Mouse (Mus musculus) megakaryocyte, adult 5-6 weeks (primary cell): ENCODE data around the gene Bcl2l1. TPM values are rescaled to one million over a fixed set of nuclear protein-coding genes. Genes with fewer than 3 reads are reported as not detected.

Experiments
- ATAC-seq: 2 replicates; pipeline ENCODE4 v1.8.0; 2016; ENCODE audit warnings: mild to moderate bottlenecking, inconsistent platforms; ENCODE audit not compliant: poor library complexity, severe bottlenecking
- total RNA-seq, 2 experiments: library from RNA; stranded (forward) in 1 of 2; stranded (reverse) in 1 of 2; fragments of 153-499, 151-499 nt in 1 of 2; fragments of 221-1000, 200-1000 nt in 1 of 2; gene quantifications; 2 replicates each; pipeline versions ENCODE4 v1.2.3 to v1.2.4; 2015 to 2017

The Bcl2l1 gene
- total RNA-seq, 2 experiments from 2014 or later, result 9.3 TPM

DNA sequence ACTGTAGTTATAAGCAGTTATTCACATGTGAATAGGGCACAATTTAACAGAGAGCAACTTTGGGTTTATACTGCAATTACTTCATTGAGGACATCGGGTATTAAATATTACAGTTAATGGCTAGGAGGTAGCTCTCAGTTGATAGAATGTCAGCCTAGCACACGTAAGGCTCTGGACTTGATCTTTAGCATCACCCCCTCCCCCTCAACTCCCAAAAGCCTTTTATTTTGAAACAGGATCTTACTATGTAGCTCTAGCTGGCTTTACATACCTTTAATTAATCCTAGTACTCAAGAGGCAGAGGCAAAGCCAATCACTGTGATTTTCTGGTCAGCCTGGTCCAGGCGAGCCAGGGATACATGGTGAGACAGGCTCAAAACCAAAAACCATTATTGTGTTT lies 54.4 kb downstream of the Bcl2l1 start:
- ATAC-seq, result no peak

DNA sequence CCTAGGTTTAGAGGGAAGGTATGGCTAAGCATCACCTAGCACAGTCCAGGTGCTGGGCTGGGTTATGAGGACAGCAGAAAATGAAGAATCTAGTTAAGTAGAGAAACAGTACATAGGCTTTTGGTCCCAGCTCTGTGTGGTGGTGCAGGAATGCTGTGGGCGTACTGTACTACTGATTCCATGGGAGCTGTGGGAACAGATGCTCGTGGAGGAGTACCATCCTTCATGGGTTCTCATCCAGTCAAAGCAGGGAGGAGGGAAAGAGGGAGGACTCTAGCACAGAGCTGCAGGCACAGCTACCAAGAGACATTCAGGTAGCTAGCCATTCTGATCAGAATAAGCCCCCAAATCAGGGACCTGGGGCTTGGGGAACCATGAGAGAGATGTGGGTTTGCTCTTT lies 55.1 kb downstream of the Bcl2l1 start:
- no peak for ATAC-seq

DNA sequence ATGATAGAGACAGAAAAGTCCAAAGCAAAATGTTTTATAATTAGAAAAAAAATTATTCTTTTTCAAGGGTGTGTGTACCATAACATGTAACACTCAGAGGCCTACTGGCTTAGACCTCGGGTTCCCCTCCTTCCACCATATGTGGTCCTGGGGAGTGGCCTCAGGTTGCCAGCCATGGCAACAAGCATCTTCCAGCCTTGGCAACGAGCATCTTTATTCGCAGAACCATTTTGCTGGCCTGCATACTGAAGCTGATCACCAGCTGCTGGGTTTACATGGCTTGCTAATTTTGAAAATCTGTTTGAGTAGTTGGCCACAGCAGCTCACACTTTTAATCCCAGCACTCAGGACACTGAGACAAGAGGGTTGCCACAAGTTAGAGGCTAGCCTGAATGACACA lies 55.5 kb downstream of the Bcl2l1 start:
- ATAC-seq, result no peak

DNA sequence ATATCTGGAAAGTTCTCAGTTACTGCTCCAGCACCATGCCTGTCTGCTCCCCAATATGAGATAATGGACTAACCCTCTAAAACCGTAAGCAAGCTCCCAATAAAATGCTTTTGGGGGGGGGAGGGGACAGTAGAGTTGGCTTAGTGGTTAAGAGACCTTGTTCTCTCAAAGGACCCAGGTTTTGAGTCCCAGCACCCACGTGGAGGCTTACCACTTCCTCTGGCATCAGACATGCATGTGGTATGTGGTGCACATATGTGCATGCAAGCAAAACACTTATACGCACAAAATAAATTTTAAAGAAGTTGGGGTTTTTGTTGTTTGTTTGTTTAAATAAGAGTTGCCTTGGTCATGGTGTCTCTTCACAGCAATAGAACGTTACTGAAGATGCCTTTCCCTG lies 56.2 kb downstream of the Bcl2l1 start:
- no peak for ATAC-seq

DNA sequence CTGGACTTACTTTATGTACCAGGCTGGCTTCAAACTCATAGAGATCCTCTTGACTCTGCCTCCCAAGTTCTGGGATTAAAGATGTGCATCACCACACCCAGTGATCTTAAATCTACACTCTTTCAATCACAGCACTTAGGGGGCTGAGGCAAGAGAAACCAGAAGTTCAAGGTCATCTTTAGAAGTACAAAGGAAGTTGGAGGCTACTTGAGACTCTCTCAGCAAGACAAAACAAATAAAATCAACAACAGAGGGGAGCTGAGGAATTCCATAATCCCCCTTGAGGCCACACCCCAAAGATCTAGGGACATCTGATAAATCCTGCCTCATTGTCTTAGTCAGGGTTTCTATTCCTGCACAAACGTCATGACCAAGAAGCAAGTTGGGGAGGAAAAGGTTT lies 59.3 kb downstream of the Bcl2l1 start:
- ATAC-seq, result no peak

DNA sequence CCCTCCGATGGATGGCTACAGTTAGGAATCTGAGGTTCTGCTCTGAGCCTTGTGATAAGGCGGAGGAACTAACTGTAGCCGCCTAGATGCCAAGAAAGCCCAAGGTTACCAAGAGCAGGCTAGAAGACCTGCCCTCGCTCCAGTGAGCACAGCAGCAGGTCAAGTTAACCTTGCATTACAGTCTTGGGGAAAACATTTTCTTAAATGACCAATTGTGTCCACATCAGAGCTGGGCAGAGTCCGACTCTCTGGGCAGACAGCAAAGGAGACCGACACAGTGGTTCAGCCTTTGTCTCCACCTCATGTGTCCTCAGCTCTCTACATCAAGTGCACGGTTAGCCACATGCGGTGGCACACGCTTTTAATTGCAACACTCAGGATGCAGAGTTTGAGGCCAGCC lies 60.0 kb downstream of the Bcl2l1 start:
- no peak for ATAC-seq

DNA sequence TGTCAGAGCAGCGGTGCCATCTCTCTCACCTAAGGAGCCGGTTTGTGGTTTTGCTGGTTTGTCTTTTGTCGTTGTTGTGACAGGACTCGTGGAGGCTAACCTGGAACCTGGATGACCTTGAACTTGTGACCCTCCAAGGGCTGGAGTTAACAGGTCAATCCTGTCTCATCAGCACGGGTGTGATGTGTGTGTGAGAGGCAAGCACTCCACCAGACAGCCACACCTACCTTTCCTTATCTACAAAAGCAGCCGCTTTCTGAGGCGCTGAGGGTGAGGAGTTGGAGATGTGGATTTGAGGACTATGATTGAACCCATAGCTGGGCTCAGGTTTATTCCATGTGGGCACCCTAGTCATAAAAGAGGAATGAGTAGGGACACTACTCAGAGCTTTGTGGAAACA lies 61.9 kb downstream of the Bcl2l1 start:
- ATAC-seq, result no peak

DNA sequence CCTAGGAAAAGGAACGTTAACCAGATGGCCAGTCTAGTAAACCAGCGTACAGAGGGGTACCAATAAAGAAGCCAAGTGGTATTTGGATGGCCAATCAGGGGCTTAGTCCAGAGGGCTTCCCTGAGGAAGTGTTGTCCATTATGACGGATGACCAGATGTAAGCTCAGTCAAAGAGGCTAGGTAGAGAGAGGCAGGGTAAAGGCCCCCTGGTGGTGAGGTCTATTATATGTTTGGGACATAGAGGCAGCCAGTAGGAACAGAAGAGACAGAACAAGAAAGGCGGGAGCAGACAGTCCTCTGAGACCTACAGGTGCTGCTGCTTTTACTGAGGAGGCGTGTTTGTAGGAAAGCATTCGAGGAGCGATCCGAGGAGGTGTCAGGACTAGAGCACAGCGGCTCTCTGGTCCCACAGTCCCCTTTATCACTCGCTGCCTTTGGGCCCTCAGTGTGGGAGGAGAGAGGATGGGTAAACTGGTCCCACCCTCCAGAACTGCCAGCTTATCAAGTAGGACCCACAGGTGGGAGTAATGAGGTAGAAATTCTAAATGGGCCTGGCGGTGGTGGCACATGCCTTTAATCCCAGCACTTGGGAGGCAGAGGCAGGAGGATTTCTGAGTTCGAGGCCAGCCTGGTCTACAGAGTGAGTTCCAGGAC lies 63.8 kb downstream of the Bcl2l1 start:
- ATAC-seq, result peak; percentile 82

DNA sequence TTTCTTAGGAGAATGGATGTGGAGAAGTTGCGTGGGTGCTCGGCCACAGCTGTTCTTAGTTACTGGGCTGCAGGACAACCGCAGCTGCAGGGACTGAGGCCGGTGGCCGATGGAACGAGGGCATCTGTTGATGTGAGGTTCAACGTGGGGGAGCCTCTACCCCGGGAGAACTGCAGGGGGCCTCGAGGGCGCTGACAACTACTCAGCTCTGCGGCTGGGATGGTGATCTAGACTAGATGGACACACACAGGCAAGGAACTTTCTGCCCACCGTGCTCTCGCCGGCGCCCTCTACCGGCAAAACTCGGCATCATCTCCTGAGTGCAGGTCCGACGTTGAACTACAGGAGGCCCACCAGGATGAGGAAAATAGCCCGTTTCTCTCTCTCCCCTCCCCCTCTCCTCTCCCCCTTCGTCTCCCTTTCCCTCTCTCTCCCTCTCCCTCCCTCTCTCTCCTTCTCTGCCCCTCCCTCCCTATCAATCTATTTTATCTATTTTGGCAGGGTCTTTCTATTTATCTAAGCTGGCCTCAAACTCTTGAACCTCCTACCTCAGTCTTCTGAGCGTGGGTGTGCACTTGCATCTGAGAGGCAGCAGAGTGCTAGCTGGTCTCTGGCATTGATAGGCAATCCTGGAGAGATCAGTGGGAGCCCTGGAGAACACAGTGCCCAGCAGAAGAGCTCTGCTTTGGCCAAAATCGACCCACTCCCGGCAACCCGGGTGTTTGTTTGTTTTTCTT lies 65.0 kb downstream of the Bcl2l1 start:
- ATAC-seq, result peak; percentile 94

DNA sequence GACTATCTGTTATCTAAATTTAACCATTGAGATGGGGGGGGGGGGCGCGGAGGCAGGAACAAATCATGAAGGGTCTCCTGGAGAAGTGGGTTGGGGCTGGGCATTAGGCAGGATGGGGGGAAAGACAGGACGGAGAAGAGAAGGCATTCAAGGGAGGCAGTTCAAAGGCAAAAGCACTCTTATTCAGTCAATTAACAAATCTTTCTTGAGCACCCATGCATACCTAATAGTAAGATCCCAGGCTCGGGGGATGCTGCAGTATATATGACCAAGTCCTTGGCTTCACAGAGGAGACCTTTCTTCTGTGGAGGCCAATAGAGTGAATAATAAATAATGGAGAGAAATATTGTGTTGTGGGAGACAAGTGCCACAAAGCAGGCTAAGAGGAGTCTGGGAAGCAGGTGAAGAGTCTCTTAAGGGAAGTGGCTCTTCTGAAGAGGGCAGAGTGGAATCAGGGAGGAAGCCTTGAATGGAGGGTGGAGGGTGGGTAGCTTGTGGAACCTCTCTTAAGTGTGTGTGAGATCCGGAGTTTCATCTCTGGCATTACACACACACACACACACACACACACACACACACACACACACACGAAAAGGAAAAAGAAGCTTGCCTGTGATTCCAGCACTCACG lies 66.4 kb downstream of the Bcl2l1 start:
- ATAC-seq, result no peak

DNA sequence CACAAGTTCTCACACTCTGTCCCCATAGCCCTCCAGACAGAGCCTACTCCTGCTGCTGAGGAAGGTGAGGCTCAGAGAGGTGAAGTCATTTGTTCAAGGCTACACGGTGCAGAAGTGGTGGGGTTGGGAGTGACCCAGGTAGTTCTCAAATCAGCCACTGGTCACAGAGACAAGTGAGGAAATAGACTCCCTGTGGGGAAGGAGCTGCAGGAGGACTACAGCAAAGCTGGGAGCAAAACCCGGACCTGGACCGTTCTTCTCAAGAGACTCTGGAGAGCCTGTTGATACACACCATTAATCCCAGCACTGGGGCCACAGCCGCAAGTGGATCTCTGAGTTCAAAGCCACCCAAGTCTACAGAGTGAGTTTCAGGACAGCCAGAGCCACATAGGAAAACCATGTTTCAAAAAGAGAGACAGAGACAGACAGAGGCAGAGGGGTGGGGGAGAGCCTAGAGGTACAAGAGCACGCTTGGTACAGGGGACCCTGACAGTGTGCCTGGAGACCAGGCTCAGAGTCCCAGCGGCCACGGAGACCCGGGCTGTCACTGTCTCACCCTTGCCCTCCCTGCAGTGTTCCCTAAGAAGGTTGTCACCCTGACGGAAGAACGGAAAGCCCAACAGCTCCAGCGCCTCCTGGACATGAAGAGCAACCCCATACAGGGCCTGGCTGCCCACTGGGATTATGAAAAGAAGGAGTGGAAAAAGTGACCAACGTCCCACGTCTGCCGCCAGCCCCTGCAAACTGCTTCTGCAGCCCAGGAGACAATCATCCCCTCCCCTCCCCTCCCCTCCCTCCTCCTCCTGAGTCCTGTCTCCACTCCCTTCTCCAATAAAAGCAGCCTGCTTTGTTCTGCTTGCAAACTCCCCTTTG lies 67.1 kb downstream of the Bcl2l1 start:
- ATAC-seq, result no peak

DNA sequence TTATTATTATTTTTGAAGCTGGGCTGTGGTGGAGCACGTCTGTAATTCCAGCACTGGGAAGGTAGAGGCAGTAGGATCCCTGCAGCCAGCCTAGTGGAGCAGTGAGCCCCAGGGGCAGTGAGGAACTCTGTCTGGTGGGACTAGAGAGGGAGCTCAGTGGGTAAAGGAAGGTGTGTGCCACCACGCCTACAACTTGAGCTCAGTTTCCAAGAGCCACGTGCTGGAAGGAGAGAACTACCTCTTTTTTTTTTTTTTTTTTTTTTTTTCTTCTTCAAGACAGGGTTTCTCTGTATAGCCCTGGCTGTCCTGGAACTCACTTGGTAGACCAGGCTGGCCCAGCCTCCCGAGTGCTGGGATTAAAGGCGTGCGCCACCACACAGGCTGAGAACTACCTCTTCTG lies 68.2 kb downstream of the Bcl2l1 start:
- ATAC-seq, result no peak

DNA sequence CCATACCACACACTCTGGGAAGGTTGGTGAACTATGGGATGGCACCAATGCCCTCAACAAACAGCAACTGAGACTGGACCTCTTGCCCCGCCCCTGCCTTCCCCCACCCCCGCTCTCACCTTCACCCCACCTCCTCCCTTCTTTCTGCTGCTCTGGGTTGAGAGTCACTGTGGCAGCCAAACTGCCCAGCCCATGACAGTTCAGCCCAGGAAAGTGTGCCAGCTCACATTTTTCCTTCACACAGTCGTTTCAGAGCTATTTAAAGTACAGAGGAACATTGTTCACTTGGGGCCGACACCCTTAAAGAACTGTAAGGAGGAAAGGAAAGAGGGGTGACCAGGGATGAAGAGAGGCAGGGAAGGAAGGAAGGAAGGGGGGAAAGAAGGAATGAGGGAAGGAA lies 73.2 kb downstream of the Bcl2l1 start:
- no peak for ATAC-seq

DNA sequence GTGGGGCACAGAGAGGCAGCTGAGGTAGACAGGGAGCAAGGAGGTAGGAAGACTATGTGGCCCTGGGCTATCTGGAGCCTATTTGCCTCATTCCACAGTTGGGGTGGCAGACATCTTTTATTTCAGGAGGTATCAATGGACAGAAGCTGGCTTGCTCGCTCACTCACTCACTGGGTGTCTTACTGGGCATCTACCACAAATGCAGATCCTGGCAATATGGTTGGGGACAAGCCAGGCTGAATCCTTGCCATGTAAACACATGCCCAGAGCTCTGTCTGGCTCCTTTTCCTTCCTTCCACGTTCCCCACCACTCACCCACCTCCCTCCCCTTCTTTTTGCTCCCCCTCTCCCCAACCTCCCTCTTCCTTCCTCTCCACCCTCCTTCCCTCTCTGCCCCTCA lies 74.0 kb downstream of the Bcl2l1 start:
- no peak for ATAC-seq

DNA sequence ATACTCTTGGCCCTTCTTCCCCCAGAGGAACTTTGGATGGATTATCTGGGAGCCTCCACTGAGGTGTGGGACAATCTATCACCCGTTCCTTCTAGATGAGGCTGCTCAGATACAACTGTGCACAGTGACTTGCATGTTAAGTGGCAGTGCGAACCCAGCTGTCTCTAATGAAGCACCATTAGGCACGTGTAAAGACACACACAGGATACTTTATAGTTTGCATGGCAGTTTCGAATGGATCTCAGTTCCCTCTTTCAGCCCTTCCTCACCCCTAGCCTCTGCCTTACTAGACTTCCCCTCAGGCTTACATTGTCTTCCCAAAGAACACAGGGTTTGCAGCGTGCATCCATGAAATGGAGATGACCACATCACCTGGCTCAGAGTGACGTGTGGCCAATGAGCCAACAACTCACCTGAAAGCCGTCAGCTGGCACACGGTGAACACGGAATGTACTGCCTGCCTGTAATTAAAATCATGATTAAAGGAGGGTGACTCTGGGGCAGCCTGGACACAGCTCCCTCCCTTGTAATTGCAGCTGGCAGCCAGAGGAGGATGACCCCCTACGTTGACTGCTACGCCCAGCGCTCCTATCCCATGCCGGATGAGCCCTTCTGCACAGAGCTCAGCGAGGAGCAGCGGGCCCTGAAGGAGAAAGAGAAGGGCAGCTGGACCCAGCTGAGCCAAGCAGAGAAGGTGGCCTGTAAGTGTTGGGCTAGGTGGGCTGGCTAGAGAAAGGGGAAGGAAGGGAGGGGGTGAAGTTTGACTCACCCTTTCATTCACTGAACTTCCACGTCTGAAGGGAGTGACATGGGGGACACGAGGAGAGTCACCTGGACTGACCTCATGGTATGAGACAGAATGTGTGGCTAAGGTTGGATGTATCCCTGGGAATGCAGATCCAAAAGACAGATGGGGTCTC lies 74.8 kb downstream of the Bcl2l1 start:
- ATAC-seq, result peak; percentile 79

DNA sequence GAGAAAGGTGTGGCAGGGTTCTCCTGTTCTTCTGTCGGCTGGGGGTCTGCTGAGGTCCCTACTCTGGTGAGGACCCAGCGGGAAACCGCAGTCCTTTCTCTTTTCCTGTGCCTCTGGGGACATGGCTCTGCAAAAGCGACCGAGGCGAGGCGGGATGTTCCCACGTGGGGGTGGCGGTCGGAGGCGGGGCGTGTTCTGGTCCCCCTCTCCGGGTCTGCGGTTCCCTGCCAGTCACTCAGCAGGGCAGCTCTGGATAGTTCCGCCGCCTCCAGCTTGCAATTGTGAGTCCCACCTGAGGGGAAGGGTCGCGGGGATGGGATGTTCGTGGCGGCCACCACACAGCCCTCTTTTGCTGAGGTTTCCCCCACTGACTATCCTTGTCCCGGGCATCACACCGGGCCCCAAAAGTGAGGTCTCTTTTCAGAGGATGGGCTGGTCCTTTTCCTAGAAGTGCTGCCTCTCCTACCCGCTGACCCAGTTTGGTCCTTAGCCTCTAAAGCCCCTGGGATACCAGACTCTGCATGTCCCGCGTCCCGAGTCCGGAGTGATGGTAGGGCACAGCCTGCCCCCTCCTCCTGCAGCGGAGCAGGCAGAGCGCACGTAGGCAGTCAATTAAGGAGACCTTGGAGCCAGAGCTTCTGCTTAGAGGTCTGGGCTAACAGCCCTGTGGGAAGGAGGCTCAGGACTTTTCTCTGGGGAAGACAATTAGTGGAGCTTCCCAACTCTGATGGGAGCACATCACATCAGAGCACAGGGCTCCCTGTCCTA lies 77.4 kb downstream of the Bcl2l1 start, which contains the start of gene Cox4i2:
Gene Cox4i2 (plus strand): TSS at position 230 of the 768 bp plus-strand sequence.
- 0 out of 2 replicates have a peak, but pooled peaks have one; percentile 29 for ATAC-seq

DNA sequence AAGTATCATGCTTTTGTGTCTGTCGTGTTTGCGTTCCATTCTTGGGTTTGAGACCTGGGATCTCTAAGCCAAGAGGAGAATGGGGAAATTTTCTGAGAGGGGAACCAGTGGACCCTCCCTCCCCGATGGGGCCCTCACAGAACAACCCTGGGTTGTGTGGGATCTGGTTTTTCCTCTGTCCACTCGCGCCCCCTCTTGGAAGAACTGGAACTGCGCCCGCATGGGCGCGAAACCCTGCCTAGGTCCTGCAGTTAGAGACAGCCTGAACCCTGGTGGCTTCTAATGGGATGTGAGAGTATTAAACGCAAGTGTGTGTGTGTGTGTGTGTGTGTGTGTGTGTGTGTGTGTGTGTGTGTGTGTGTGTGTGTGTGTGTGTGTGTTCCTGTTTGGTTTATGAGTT lies 89.1 kb downstream of the Bcl2l1 start:
- peak; percentile 46 for ATAC-seq

DNA sequence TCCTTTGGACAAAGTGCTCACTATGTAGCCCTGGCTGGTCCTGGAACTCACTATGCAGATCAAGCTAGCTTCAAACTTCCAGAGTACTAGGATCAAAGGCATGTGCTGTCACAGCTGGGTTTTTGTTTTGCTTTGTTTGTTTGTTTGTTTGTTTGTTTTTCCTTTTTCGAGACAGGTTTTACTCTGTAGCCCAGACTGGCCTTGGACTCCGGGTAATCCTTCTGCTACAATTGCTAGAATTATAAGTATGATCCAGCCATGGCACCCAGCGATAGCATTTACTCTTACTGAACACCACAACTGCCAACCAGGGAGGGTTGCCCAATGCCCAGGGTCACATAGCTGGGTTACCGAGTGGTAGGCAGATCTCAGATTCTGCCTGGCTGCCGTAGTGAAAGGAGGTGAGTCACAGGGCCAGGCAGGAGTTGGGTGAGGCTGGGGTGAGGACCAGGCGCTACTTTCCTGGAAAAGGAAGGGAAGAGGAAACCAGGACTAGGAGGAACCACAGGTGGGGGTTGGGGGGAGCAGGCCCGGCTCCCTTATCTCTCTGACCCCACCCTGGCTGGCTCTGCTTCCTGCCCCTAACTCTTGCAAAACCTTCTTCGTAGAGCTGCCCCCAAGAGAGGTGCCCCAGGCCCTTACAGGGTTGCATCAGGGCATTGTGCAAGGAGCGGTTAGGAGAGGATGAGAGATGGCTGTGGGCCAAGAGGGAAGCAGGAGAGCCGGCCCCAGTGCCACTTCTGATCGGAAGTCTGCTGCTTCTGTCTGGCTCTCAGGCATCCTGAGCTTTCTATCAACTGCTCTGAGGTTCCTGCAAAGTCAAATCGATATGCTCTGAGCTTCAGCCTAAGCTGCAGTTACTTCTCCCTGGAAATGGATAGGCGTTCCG lies 90.1 kb downstream of the Bcl2l1 start:
- peak; percentile 65 for ATAC-seq
